Mouse (Mus musculus) heart, adult 9 months (tissue): ENCODE results near the gene Pramef6.
"Not testable (repeated sequence)": the region's sequence is repeated elsewhere in the genome, so short reads cannot be mapped to it uniquely, and the experiment has no call there.

Experiments used
- DNase-seq, 2 experiments: peaks; one replicate each; pipeline ENCODE4 v3.0.0; 2022; ENCODE audit warnings: low spot score in 2 of 2

Gene Pramef6

GRCm38 (mm10) chr4:143900280-143900679 lies at the start of gene Pramef6:
Gene Pramef6 (minus strand): TSS chr4:143900380.
- DNase-seq, result not testable (repeated sequence)

- DNase-seq, result not testable (repeated sequence)
These were observed 5.8 kb downstream of the Pramef6 start for GRCm38 (mm10) chr4:143894406-143894805.

GRCm38 (mm10) chr4:143882371-143882770 lies 17.8 kb downstream of the Pramef6 start:
- DNase-seq, result not testable (repeated sequence)

GRCm38 (mm10) chr4:143846197-143846596 lies 54.0 kb downstream of the Pramef6 start, which contains the start of gene Gm13103:
Gene Gm13103 (plus strand): TSS chr4:143846497.
- DNase-seq, result not testable (repeated sequence)
